Mouse (Mus musculus) limb, embryonic 14.5 days (tissue): ENCODE measurements around the gene Tnk2. TPM values are rescaled to one million over a fixed set of nuclear protein-coding genes. Genes with fewer than 3 reads are reported as not detected.
A peak's percentile ranks its signal among the peaks of the same experiment; 100 is the strongest.

Source experiments
- ATAC-seq: fragments of 200-750 bp; cut with Nextera tagmentation; 2 replicates; pipeline ENCODE4 v1.8.0; 2017; ENCODE audit warnings: low read depth, moderate number of reproducible peaks, moderate TSS enrichment; ENCODE audit not compliant: low FRiP score
- DNase-seq: peaks from one replicate; pipeline ENCODE4 v3.0.0-alpha.2; 2015; ENCODE audit warnings: low spot score
- H3K27ac ChIP-seq: fragments of 300-500 bp; sonication (generic); replicated peaks from 2 replicates; pipeline ENCODE4 v1.5.1; 2014; ENCODE audit warnings: low read depth, mild to moderate bottlenecking, low read length, moderate library complexity, mixed read lengths
- H3K27me3 ChIP-seq: fragments of 300-500 bp; sonication (generic); 2 replicates; pipeline ENCODE4 v1.6.1; 2014; ENCODE audit warnings: low read length, mixed read lengths; ENCODE audit not compliant: control insufficient read depth, insufficient read depth
- H3K36me3 ChIP-seq: fragments of 300-500 bp; sonication (generic); 2 replicates; pipeline ENCODE4 v1.6.1; 2014; ENCODE audit warnings: mild to moderate bottlenecking, low read length, moderate library complexity, mixed read lengths; ENCODE audit not compliant: control insufficient read depth, insufficient read depth
- H3K4me1 ChIP-seq: fragments of 300-500 bp; sonication (generic); 2 replicates; pipeline ENCODE4 v1.6.1; 2014; ENCODE audit warnings: antibody characterized with exemption, low read length, mixed read lengths; ENCODE audit not compliant: control insufficient read depth, insufficient read depth
- H3K4me2 ChIP-seq: fragments of 300-500 bp; sonication (generic); replicated peaks from 2 replicates; pipeline ENCODE4 v1.6.1; 2014; ENCODE audit warnings: low read depth, mild to moderate bottlenecking, low read length, moderate library complexity; ENCODE audit not compliant: severe bottlenecking
- H3K4me3 ChIP-seq: fragments of 300-500 bp; sonication (generic); replicated peaks from 2 replicates; pipeline ENCODE4 v1.5.1; 2014; ENCODE audit warnings: low read length
- H3K9ac ChIP-seq: fragments of 300-500 bp; sonication (generic); 2 replicates; pipeline ENCODE4 v1.6.1; 2014; ENCODE audit warnings: mild to moderate bottlenecking, low read depth, low read length, moderate library complexity; ENCODE audit not compliant: severe bottlenecking
- H3K9me3 ChIP-seq: fragments of 300-500 bp; sonication (generic); 2 replicates; pipeline ENCODE4 v1.6.1; 2016; ENCODE audit warnings: low read length; ENCODE audit not compliant: control insufficient read depth
- POLR2A ChIP-seq: fragments of 200-500 bp; IDR thresholded peaks from 2 replicates; pipeline ENCODE4 v1.8.0; 2012; ENCODE audit warnings: inconsistent platforms, mild to moderate bottlenecking, moderate library complexity, borderline replicate concordance; ENCODE audit not compliant: insufficient read depth, insufficient read length; ENCODE audit errors: extremely low read depth
- whole genome bisulfite sequencing: fragments of 180-500 bp; shearing (Covaris S2); extraction: QIAGEN DNeasy Blood & Tissue Kit; methylation state at CpG from one replicate; pipeline ENCODE4 v1.1.7; 2014; 5-methylcytosine and 5-hydroxymethylcytosine counted together
- polyA plus RNA-seq, 2 experiments: library from polyadenylated mRNA; depleted of rRNA in 1 of 2; stranded (reverse) in 1 of 2; unstranded in 1 of 2; fragments of >200 nt; fragmentation: Nextera tagmentation in 1 of 2; extraction: Ambion mirVana in 1 of 2; gene quantifications; 2 replicates each; pipeline versions ENCODE4 v1.2.1 to v1.2.3; 2012 to 2014

The Tnk2 gene
- polyA plus RNA-seq, 2 experiments = 16.0 to 98.1 TPM

DNA sequence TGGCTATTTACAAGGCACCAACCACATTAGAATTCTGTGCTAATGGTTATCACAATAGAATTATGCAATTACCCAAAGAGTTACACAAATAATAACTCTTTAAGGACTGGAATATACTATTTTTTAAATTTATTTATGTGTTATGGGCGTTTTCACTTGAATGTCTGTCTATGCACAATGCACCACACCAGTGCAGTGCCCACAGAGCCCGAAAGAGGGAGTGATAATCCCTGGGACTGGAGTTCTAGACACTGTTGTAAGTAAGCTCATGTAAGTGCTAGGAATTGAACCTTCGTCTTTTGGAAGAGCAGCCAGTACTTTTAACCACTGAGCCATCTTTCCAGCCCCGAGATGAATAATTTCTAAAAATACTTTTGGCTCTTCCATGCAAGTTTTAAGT lies 11.9 kb downstream of the Tnk2 start:
- Histone ChIP-seq H3K4me2 (no peak overlapping the region), H3K4me1 (peaks cover 36% of the 10 kb centered on the region), H3K9me3 (no peaks in the 10 kb centered on the region), H3K36me3 (no peaks in the 10 kb centered on the region; the same call in 1 of the 2 replicates), H3K27me3 (no peaks in the 10 kb centered on the region), H3K4me3 (no peak overlapping the region), H3K9ac (no peak overlapping the region), H3K27ac (no peak overlapping the region)
- TF ChIP-seq POLR2A = no peak
- no peak for ATAC-seq
- no peak for DNase-seq
- 91% methylated on average over 4 of the region's 4 CpGs for WGBS

DNA sequence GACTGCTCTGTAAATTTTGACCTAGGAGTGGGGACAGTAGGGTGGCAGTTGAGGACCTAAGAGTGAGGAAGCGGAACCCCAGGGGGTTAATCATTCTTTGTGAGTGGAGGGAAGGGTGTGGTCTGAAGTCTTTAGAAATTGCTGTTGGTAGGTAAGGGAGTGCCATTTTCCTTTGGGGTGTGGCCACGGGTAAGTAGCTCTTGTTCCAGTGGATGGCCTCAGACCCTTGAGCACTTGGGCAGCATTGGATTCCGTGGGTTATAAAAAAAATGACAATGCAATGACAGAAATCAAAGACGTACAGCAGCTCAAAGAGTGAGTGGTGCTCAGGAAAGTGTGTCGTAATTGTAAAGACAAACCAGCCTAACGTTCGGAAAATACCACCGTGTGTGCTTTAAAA lies 12.6 kb downstream of the Tnk2 start:
- Histone ChIP-seq H3K9ac (no peak overlapping the region), H3K9me3 (no peaks in the 10 kb centered on the region), H3K4me3 (no peak overlapping the region), H3K27ac (0 out of 2 replicates have a peak overlapping the region, but pooled peaks have one; percentile 8), H3K4me1 (peaks cover 43% of the 10 kb centered on the region), H3K27me3 (no peaks in the 10 kb centered on the region), H3K36me3 (no peaks in the 10 kb centered on the region; the same call in 1 of the 2 replicates), H3K4me2 (no peak overlapping the region)
- TF ChIP-seq POLR2A = no peak
- WGBS = 74% methylated on average over 8 of the region's 8 CpGs
- ATAC-seq (no peak), DNase-seq (no peak)

GRCm38 (mm10) chr16:32656794-32657193 lies 13.1 kb downstream of the Tnk2 start:
- no peak overlapping the region for H3K27ac ChIP-seq
- ATAC-seq = peak; percentile 21; the same call in 1 of the 2 replicates
- H3K9me3 ChIP-seq = no peaks in the 10 kb centered on the region
- no peak for TF ChIP-seq POLR2A
- WGBS = 63% methylated on average over 8 of the region's 8 CpGs
- no peak overlapping the region for H3K4me2 ChIP-seq
- DNase-seq = no peak
- H3K36me3 ChIP-seq = no peaks in the 10 kb centered on the region
- H3K9ac ChIP-seq = no peak overlapping the region
- H3K4me3 ChIP-seq = no peak overlapping the region
- no peaks in the 10 kb centered on the region for H3K27me3 ChIP-seq
- H3K4me1 ChIP-seq = peaks cover 48% of the 10 kb centered on the region

- peaks cover 53% of the 10 kb centered on the region for H3K4me1 ChIP-seq
- no peak overlapping the region for H3K9ac ChIP-seq
- no peaks in the 10 kb centered on the region for H3K36me3 ChIP-seq
- DNase-seq (no peak), ATAC-seq (no peak)
- no peak overlapping the region for H3K4me3 ChIP-seq
- WGBS = 89% methylated on average over 16 of the region's 16 CpGs
- H3K4me2 ChIP-seq = no peak overlapping the region
- H3K9me3 ChIP-seq = no peaks in the 10 kb centered on the region
- TF ChIP-seq POLR2A = no peak
- H3K27me3 ChIP-seq = no peaks in the 10 kb centered on the region
- no peak overlapping the region for H3K27ac ChIP-seq
Observed at GRCm38 (mm10) chr16:32657498-32658250, 14.0 kb downstream of the Tnk2 start.

DNA sequence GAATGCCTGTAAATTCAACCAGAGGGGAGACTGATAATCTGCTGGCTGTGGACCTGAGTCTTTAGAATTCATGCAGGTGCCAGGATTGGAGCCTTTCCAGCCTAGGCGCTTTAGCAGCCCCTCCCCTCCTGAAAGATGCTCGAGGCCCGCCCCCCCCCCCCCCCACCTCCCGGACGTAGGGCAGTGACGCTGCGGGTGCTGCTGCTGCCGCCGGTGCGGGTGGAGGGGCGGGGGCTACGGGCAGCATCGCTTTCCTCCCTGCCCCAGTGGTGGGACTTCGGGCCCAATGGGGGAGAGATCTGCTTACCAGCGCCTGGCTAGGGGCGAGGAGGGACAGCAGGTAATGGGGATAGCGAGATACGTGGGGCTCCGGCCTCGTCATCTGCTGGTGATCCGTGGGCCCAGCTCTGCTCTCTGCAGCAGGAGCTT lies 15.1 kb downstream of the Tnk2 start:
- H3K4me3 ChIP-seq = peak overlapping the region; percentile 34
- ATAC-seq = no peak
- peaks cover 2% of the 10 kb centered on the region for H3K36me3 ChIP-seq
- peak overlapping the region; percentile 64 for H3K4me2 ChIP-seq
- H3K9ac ChIP-seq = peak overlapping the region; percentile 52
- H3K27ac ChIP-seq = no peak overlapping the region
- DNase-seq = no peak
- no peak for TF ChIP-seq POLR2A
- no peaks in the 10 kb centered on the region for H3K27me3 ChIP-seq
- H3K9me3 ChIP-seq = no peaks in the 10 kb centered on the region
- 5% methylated on average over 7 of the region's 21 CpGs for WGBS
- H3K4me1 ChIP-seq = peaks cover 50% of the 10 kb centered on the region
